Mouse (Mus musculus) brain, embryonic 14.5 days (tissue): ENCODE data around the gene Ddx39b.

ENCODE experiments used
- CTCF ChIP-seq: fragments of 200-500 bp; IDR thresholded peaks from 2 replicates; pipeline ENCODE4 v1.5.1; 2012; ENCODE audit warnings: inconsistent platforms, mild to moderate bottlenecking, moderate library complexity, borderline replicate concordance; ENCODE audit not compliant: insufficient read depth, insufficient read length; ENCODE audit errors: extremely low read depth
- POLR2A ChIP-seq: fragments of 200-500 bp; IDR thresholded peaks from 2 replicates; pipeline ENCODE4 v1.6.1; 2012; ENCODE audit warnings: mild to moderate bottlenecking, inconsistent platforms, borderline replicate concordance; ENCODE audit not compliant: poor library complexity, insufficient read depth, insufficient read length, severe bottlenecking; ENCODE audit errors: extremely low read depth

DNA sequence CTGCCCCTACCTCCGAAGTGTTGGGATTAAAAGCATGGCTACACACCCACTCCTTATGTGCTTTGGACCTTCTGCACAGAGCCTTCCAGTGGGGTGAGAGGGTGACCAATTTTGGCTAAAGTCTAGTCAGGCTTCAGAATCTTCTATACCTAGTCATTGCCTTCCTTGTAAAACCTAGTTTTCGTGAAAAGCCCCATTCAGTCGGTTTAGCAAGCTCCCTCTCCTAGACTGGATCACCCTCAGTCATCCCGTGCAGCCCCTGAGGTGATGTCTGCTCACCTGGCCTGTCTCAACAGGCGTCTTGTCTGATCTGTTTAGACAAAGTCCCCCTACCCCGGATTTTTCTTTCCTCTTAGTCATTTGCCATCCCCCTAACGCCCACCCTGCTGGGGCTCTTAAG, 43.5 kb upstream of the Ddx39b start:
- TF ChIP-seq POLR2A (no peak), CTCF (no peak)
